ENCODE assay signal across 12 mouse cellular contexts in the genomic region with DNA sequence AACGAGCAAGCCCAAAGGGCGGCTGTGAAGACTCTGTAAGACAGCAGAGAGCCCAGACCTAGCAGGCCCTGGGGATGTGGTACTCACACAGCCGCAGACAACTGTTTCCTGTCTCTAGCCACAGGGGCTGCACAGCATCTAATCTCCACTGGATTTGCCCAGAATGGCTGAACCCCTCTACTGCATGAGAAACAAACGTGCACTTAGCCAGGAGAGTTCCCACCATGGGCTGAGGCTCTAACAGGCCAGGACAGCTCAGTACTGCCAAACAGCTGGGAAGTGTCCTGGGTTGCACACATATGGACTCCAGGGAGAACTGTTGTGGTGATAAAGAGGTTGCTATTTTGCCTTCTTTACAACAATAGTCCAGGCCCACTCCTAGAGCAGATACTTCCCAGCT.
DNase-seq lines count a peak whose midpoint lies in the region; ATAC-seq and TF ChIP-seq lines count a peak whose summit lies in the region.
"Had no signal": no experiment of that assay in that cellular context is flagged by ENCODE, and none has a peak within 500 bp of the region (broad histone marks: within the 10 kb centered on the region; RNA-seq: fewer than 3 reads in every experiment).

No protein-coding gene starts in this region.

- H3K27me3 ChIP-seq in lung, embryonic 15.5 days: no peaks in the 10 kb centered on the region
- H3K27me3 ChIP-seq in heart, adult 2 months (ENCODE audit: control insufficient read depth, insufficient read depth, low read length): no peaks in the 10 kb centered on the region
- no peaks in the 10 kb centered on the region for H3K27me3 ChIP-seq in forebrain, embryonic 16.5 days (replicated peaks; ENCODE audit: control insufficient read depth, insufficient read depth, low read length)
- H3K27me3 ChIP-seq: forebrain, embryonic 12.5 days had no signal

- H3K4me3 ChIP-seq in lung, embryonic 15.5 days: no peak overlapping the region
- H3K4me3 ChIP-seq in heart, adult 2 months: no peak overlapping the region
- no peak overlapping the region for H3K4me3 ChIP-seq in forebrain, embryonic 16.5 days (replicated peaks; ENCODE audit: low read length)
- H3K4me3 ChIP-seq: forebrain, embryonic 12.5 days had no signal

- H3K9me3 ChIP-seq in lung, embryonic 15.5 days: no peaks in the 10 kb centered on the region
- H3K9me3 ChIP-seq in forebrain, embryonic 16.5 days (ENCODE audit: control insufficient read depth, low read length): no peaks in the 10 kb centered on the region
- H3K9me3 ChIP-seq: forebrain, embryonic 12.5 days had no signal

- no peaks in the 10 kb centered on the region for H3K79me2 ChIP-seq in heart, adult 2 months (replicated peaks; ENCODE audit: control insufficient read depth, insufficient read depth, low read length)

- H3K27ac ChIP-seq in lung, embryonic 15.5 days: peak overlapping the region; percentile 62
- peak overlapping the region; percentile 38 for H3K27ac ChIP-seq in heart, adult 2 months
- H3K27ac ChIP-seq in forebrain, embryonic 16.5 days (ENCODE audit: low read length): no peak overlapping the region
- H3K27ac ChIP-seq: forebrain, embryonic 12.5 days; hindbrain, postnatal 0 days had no signal

- H3K4me2 ChIP-seq in lung, embryonic 15.5 days: no peak overlapping the region; the same call in 1 of the 2 replicates
- no peak overlapping the region for H3K4me2 ChIP-seq in forebrain, embryonic 16.5 days (ENCODE audit: low read length)
- H3K4me2 ChIP-seq: forebrain, embryonic 12.5 days had no signal

- TF ChIP-seq CTCF in heart, adult 2 months (IDR thresholded peaks at IDR 0.05): no peak

- peaks cover 38% of the 10 kb centered on the region for H3K4me1 ChIP-seq in lung, embryonic 15.5 days
- peaks cover 6% of the 10 kb centered on the region for H3K4me1 ChIP-seq in heart, adult 2 months (ENCODE audit: control insufficient read depth, insufficient read depth, low read length)
- H3K4me1 ChIP-seq in forebrain, embryonic 16.5 days (replicated peaks; ENCODE audit: control insufficient read depth, insufficient read depth, low read length): peaks cover 30% of the 10 kb centered on the region

- H3K9ac ChIP-seq in lung, embryonic 15.5 days: no peak overlapping the region
- no peak overlapping the region for H3K9ac ChIP-seq in heart, adult 2 months (ENCODE audit: low read depth, low read length)
- H3K9ac ChIP-seq in forebrain, embryonic 16.5 days (replicated peaks; ENCODE audit: low read depth, low read length): no peak overlapping the region
- H3K9ac ChIP-seq: forebrain, embryonic 12.5 days had no signal

- peak; percentile 45; the same call in 1 of the 2 replicates for TF ChIP-seq EP300 in heart, adult 2 months (IDR thresholded peaks at IDR 0.05; ENCODE audit: insufficient read depth, low read depth, low read length)

- intact Hi-C loops in heart, adult 2 months (cut with DNase I): no loop called here

- no peak for TF ChIP-seq POLR2A in heart, adult 2 months (IDR thresholded peaks at IDR 0.05; ENCODE audit: insufficient read depth, low read depth, low read length)

- 38% methylated on average over 4 of the region's 4 CpGs for WGBS in lung, embryonic 15.5 days
- WGBS in heart, adult 2 months: 35% methylated on average over 4 of the region's 4 CpGs
- 86% methylated on average over 4 of the region's 4 CpGs for WGBS in forebrain, embryonic 16.5 days

- ATAC-seq in lung, embryonic 15.5 days (ENCODE audit: borderline replicate concordance, extremely low read depth, low FRiP score, low TSS enrichment): peak; percentile 88
- peak; percentile 73 to 82 for ATAC-seq in hematopoietic stem cell, adult 5-6 weeks (replicated peaks in 1 of 2; ENCODE audit: insufficient read depth in 1 of 2, low FRiP score in 2 of 2, low TSS enrichment in 1 of 2, low read depth in 1 of 2, poor library complexity in 2 of 2, severe bottlenecking in 2 of 2)
- ATAC-seq in forebrain, embryonic 16.5 days: no peak
- ATAC-seq: hindbrain, postnatal 0 days had no signal

- no peak for DNase-seq in lung, postnatal 25 days (ENCODE audit: low spot score)
- DNase-seq in heart, adult 2 months: peak; percentile 69 to 78
- DNase-seq in skeletal muscle tissue, adult 2 months (ENCODE audit: low read depth, low spot score): peak; percentile 58
- no peak for DNase-seq in spleen, adult 12 weeks (ENCODE audit: low spot score)
- no peak for DNase-seq in layer of hippocampus, adult 9-11 months
- DNase-seq: cerebellum, adult 9-11 months; thymus, postnatal 25 days had no signal

- H3K36me3 ChIP-seq in lung, embryonic 15.5 days: no peaks in the 10 kb centered on the region
- no peaks in the 10 kb centered on the region for H3K36me3 ChIP-seq in heart, adult 2 months (ENCODE audit: control insufficient read depth, insufficient read depth, low read length)
- no peaks in the 10 kb centered on the region for H3K36me3 ChIP-seq in forebrain, embryonic 16.5 days (ENCODE audit: control insufficient read depth, insufficient read depth)
- H3K36me3 ChIP-seq: forebrain, embryonic 12.5 days had no signal

Comparison
In these comparisons a context has a peak if more than half of its experiments do, and no peak if none do; other contexts are left out.
1. DNase-seq: peak in heart, adult 2 months (2 of 2) and skeletal muscle tissue, adult 2 months (single experiment); none in lung, postnatal 25 days (single experiment), spleen, adult 12 weeks (single experiment) and layer of hippocampus, adult 9-11 months (single experiment).